Mouse (Mus musculus): ENCODE measurements around the gene Fen1.

GRCm38 (mm10) chr19:10235784-10236565, 32.0 kb upstream of the Fen1 start:
- no peak for TF ChIP-seq POLR2A (IDR thresholded peaks at IDR 0.05; ENCODE audit: borderline replicate concordance, low read depth, low read length)
- TF ChIP-seq CTCF (IDR thresholded peaks at IDR 0.05; ENCODE audit: low read depth, low read length) = no peak

All from bone marrow macrophage, adult 2 months (primary cell).